Mouse (Mus musculus): Measurements from ENCODE around the gene Adipor1. TPM values are rescaled to one million over a fixed set of nuclear protein-coding genes. Genes with fewer than 3 reads are reported as not detected.
A peak's percentile ranks its signal among the peaks of the same experiment; 100 is the strongest.

The Adipor1 gene
- 68.5 and 72.1 TPM in 2 replicates for polyA plus RNA-seq (2016; fragmentation: Nextera tagmentation; extraction: Ambion mirVana)

- Histone ChIP-seq H3K36me3 (peaks cover 11% of the 10 kb centered on the region; the same call in 1 of the 2 replicates), H3K4me3 (peak within 1 kb of the TSS; percentile 92), H3K9ac (replicated peaks) (peak within 1 kb of the TSS; percentile 87), H3K27ac (replicated peaks) (peak within 1 kb of the TSS; percentile 92), H3K9me3 (no peaks in the 10 kb centered on the region), H3K4me2 (replicated peaks) (peak within 1 kb of the TSS; percentile 72), H3K27me3 (no peaks in the 10 kb centered on the region), H3K4me1 (peaks cover 42% of the 10 kb centered on the region)
- WGBS, result under 1% methylated on average over 71 of the region's 77 CpGs
- peak; percentile 100 for ATAC-seq (ENCODE audit: low FRiP score, low read depth)
These were observed at the start of gene Adipor1 for GRCm38 (mm10) chr1:134415168-134415831. Adipor1 (plus strand) TSS chr1:134415378.

- 66% methylated on average over 5 of the region's 5 CpGs for WGBS
- no peaks in the 10 kb centered on the region for H3K9me3 ChIP-seq
- no peak overlapping the region for H3K4me2 ChIP-seq (replicated peaks)
- H3K27ac ChIP-seq (replicated peaks), result no peak overlapping the region
- H3K9ac ChIP-seq (replicated peaks), result no peak overlapping the region
- H3K27me3 ChIP-seq, result peaks cover 3% of the 10 kb centered on the region; the same call in 1 of the 2 replicates
- H3K4me1 ChIP-seq, result peaks cover 11% of the 10 kb centered on the region
- no peaks in the 10 kb centered on the region for H3K36me3 ChIP-seq
- no peak overlapping the region for H3K4me3 ChIP-seq
- ATAC-seq (ENCODE audit: low FRiP score, low read depth), result no peak
These were observed 49.7 kb upstream of the Adipor1 start for GRCm38 (mm10) chr1:134365491-134365890.

- Histone ChIP-seq H3K27ac (replicated peaks) (no peak overlapping the region), H3K9ac (replicated peaks) (no peak overlapping the region), H3K9me3 (no peaks in the 10 kb centered on the region), H3K4me3 (no peak overlapping the region), H3K36me3 (no peaks in the 10 kb centered on the region), H3K27me3 (peaks cover 3% of the 10 kb centered on the region; the same call in 1 of the 2 replicates), H3K4me1 (no peaks in the 10 kb centered on the region), H3K4me2 (replicated peaks) (no peak overlapping the region)
- 62% methylated on average over 9 of the region's 9 CpGs for WGBS
- ATAC-seq (ENCODE audit: low FRiP score, low read depth), result no peak
These were observed 46.3 kb upstream of the Adipor1 start for GRCm38 (mm10) chr1:134368777-134369337.

- no peak for ATAC-seq (ENCODE audit: low FRiP score, low read depth)
These were observed 41.1 kb upstream of the Adipor1 start for GRCm38 (mm10) chr1:134374124-134374523.

GRCm38 (mm10) chr1:134381051-134381450 is 34.1 kb upstream of the Adipor1 start:
- no peak overlapping the region for H3K9ac ChIP-seq (replicated peaks)
- no peak overlapping the region for H3K4me3 ChIP-seq
- peaks cover 6% of the 10 kb centered on the region; the same call in 1 of the 2 replicates for H3K4me1 ChIP-seq
- WGBS, result 97% methylated on average over 2 of the region's 2 CpGs
- no peaks in the 10 kb centered on the region for H3K9me3 ChIP-seq
- no peak overlapping the region for H3K4me2 ChIP-seq (replicated peaks)
- H3K27ac ChIP-seq (replicated peaks), result no peak overlapping the region
- no peaks in the 10 kb centered on the region for H3K36me3 ChIP-seq
- H3K27me3 ChIP-seq, result 0 out of 2 replicates have a peak, but pooled peaks cover 5% of the 10 kb centered on the region
- no peak for ATAC-seq (ENCODE audit: low FRiP score, low read depth)

More at GRCm38 (mm10) chr1:134374124-134374523, 41.1 kb upstream of the Adipor1 start:
- Histone ChIP-seq H3K4me3 (no peak overlapping the region), H3K9ac (replicated peaks) (no peak overlapping the region), H3K27me3 (no peaks in the 10 kb centered on the region), H3K9me3 (no peaks in the 10 kb centered on the region), H3K36me3 (no peaks in the 10 kb centered on the region), H3K4me1 (no peaks in the 10 kb centered on the region), H3K27ac (replicated peaks) (no peak overlapping the region), H3K4me2 (replicated peaks) (no peak overlapping the region)
- WGBS, result 81% methylated on average over 2 of the region's 2 CpGs

- 0 out of 2 replicates have a peak, but pooled peaks cover 5% of the 10 kb centered on the region for H3K27me3 ChIP-seq
- 16% methylated on average over 19 of the region's 19 CpGs for WGBS
- H3K4me1 ChIP-seq, result peaks cover 6% of the 10 kb centered on the region; the same call in 1 of the 2 replicates
- H3K4me2 ChIP-seq (replicated peaks), result peak overlapping the region; percentile 47
- H3K9ac ChIP-seq (replicated peaks), result no peak overlapping the region
- no peaks in the 10 kb centered on the region for H3K9me3 ChIP-seq
- H3K4me3 ChIP-seq, result peak overlapping the region; percentile 20; the same call in 1 of the 2 replicates
- no peak overlapping the region for H3K27ac ChIP-seq (replicated peaks)
- H3K36me3 ChIP-seq, result no peaks in the 10 kb centered on the region
- no peak for ATAC-seq (ENCODE audit: low FRiP score, low read depth)
These were observed 33.2 kb upstream of the Adipor1 start for GRCm38 (mm10) chr1:134381795-134382625.

- H3K4me1 ChIP-seq, result peaks cover 6% of the 10 kb centered on the region; the same call in 1 of the 2 replicates
- ATAC-seq (ENCODE audit: low FRiP score, low read depth), result no peak
- no peak overlapping the region for H3K27ac ChIP-seq (replicated peaks)
- H3K4me3 ChIP-seq, result no peak overlapping the region
- H3K27me3 ChIP-seq, result 0 out of 2 replicates have a peak, but pooled peaks cover 5% of the 10 kb centered on the region
- WGBS, result 84% methylated on average over 4 of the region's 4 CpGs
- no peaks in the 10 kb centered on the region for H3K36me3 ChIP-seq
- no peak overlapping the region for H3K4me2 ChIP-seq (replicated peaks)
- H3K9ac ChIP-seq (replicated peaks), result no peak overlapping the region
- no peaks in the 10 kb centered on the region for H3K9me3 ChIP-seq
These were observed 30.6 kb upstream of the Adipor1 start for GRCm38 (mm10) chr1:134384581-134384980.

- no peaks in the 10 kb centered on the region for H3K36me3 ChIP-seq
- no peak overlapping the region for H3K4me3 ChIP-seq
- no peak overlapping the region for H3K4me2 ChIP-seq (replicated peaks)
- no peak overlapping the region for H3K27ac ChIP-seq (replicated peaks)
- H3K4me1 ChIP-seq, result peaks cover 6% of the 10 kb centered on the region; the same call in 1 of the 2 replicates
- H3K9me3 ChIP-seq, result no peaks in the 10 kb centered on the region
- ATAC-seq (ENCODE audit: low FRiP score, low read depth), result no peak
- H3K9ac ChIP-seq (replicated peaks), result no peak overlapping the region
- 0 out of 2 replicates have a peak, but pooled peaks cover 4% of the 10 kb centered on the region for H3K27me3 ChIP-seq
These were observed 30.0 kb upstream of the Adipor1 start for GRCm38 (mm10) chr1:134385176-134385575.

GRCm38 (mm10) chr1:134385666-134386065 is 29.5 kb upstream of the Adipor1 start, which contains the start of gene 4933406M09Rik:
4933406M09Rik (plus strand) TSS chr1:134385940.
- 97% methylated on average over 1 of the region's 1 CpGs for WGBS
- no peaks in the 10 kb centered on the region for H3K27me3 ChIP-seq
- H3K36me3 ChIP-seq, result no peaks in the 10 kb centered on the region
- peaks cover 6% of the 10 kb centered on the region; the same call in 1 of the 2 replicates for H3K4me1 ChIP-seq
- no peak for ATAC-seq (ENCODE audit: low FRiP score, low read depth)
- no peak within 1 kb of the TSS for H3K4me2 ChIP-seq (replicated peaks)
- no peak within 1 kb of the TSS for H3K4me3 ChIP-seq
- no peaks in the 10 kb centered on the region for H3K9me3 ChIP-seq
- H3K9ac ChIP-seq (replicated peaks), result no peak within 1 kb of the TSS
- H3K27ac ChIP-seq (replicated peaks), result no peak within 1 kb of the TSS

- WGBS, result 53% methylated on average over 5 of the region's 5 CpGs
- no peaks in the 10 kb centered on the region for H3K36me3 ChIP-seq
- H3K27ac ChIP-seq (replicated peaks), result no peak overlapping the region
- no peaks in the 10 kb centered on the region for H3K4me1 ChIP-seq
- ATAC-seq (ENCODE audit: low FRiP score, low read depth), result no peak
- H3K9ac ChIP-seq (replicated peaks), result no peak overlapping the region
- H3K27me3 ChIP-seq, result no peaks in the 10 kb centered on the region
- H3K9me3 ChIP-seq, result no peaks in the 10 kb centered on the region
- H3K4me2 ChIP-seq (replicated peaks), result no peak overlapping the region
- no peak overlapping the region for H3K4me3 ChIP-seq
These were observed 21.4 kb upstream of the Adipor1 start for GRCm38 (mm10) chr1:134393827-134394226.

- no peaks in the 10 kb centered on the region for H3K27me3 ChIP-seq
- H3K4me3 ChIP-seq, result no peak overlapping the region
- no peaks in the 10 kb centered on the region for H3K9me3 ChIP-seq
- H3K27ac ChIP-seq (replicated peaks), result no peak overlapping the region
- H3K9ac ChIP-seq (replicated peaks), result no peak overlapping the region
- H3K4me1 ChIP-seq, result no peaks in the 10 kb centered on the region
- no peaks in the 10 kb centered on the region for H3K36me3 ChIP-seq
- WGBS, result 86% methylated on average over 12 of the region's 12 CpGs
- ATAC-seq (ENCODE audit: low FRiP score, low read depth), result no peak
- H3K4me2 ChIP-seq (replicated peaks), result no peak overlapping the region
These were observed 17.0 kb upstream of the Adipor1 start for GRCm38 (mm10) chr1:134398210-134398609.

Data from midbrain, embryonic 12.5 days (tissue).